Mouse (Mus musculus) C2C12 (cell line): ENCODE measurements around the gene Tollip. TPM values are rescaled to one million over a fixed set of nuclear protein-coding genes. Genes with fewer than 3 reads are reported as not detected.

ENCODE experiments used
- H3K27me3 ChIP-seq: one replicate; pipeline ENCODE4 v1.6.1; 2011; ENCODE audit not compliant: control insufficient read depth, insufficient read depth, insufficient read length
- H3K36me3 ChIP-seq: one replicate; pipeline ENCODE4 v1.6.1; 2011; ENCODE audit not compliant: control insufficient read depth, insufficient read depth
- H3K4me3 ChIP-seq: one replicate; pipeline ENCODE4 v1.5.1; 2011; ENCODE audit warnings: mild to moderate bottlenecking, control low read depth; ENCODE audit not compliant: poor library complexity, insufficient read depth, severe bottlenecking
- H3K79me2 ChIP-seq: one replicate; pipeline ENCODE4 v1.6.1; 2011; ENCODE audit not compliant: control insufficient read depth, insufficient read depth
- H3K79me3 ChIP-seq: one replicate; pipeline ENCODE4 v1.6.1; 2011; ENCODE audit warnings: low read depth, control low read depth
- H3ac ChIP-seq: one replicate; pipeline ENCODE3; 2011; ENCODE audit warnings: low read depth; ENCODE audit not compliant: control insufficient read depth, insufficient read length
- CEBPB ChIP-seq: IDR thresholded peaks from one replicate; pipeline ENCODE4 v1.6.1; 2011; ENCODE audit warnings: low read depth, mild to moderate bottlenecking, control low read depth, moderate library complexity
- CTCF ChIP-seq: IDR thresholded peaks from one replicate; pipeline ENCODE4 v1.5.1; 2011; ENCODE audit not compliant: control insufficient read depth, insufficient read depth, insufficient read length
- FOSL1 ChIP-seq: IDR thresholded peaks from one replicate; pipeline ENCODE4 v1.8.0; 2011; ENCODE audit warnings: mild to moderate bottlenecking, low read length; ENCODE audit not compliant: poor library complexity, insufficient read depth, severe bottlenecking
- MAX ChIP-seq: IDR thresholded peaks from one replicate; pipeline ENCODE4 v1.6.1; 2011; ENCODE audit warnings: mild to moderate bottlenecking, control low read depth
- MYOD1 ChIP-seq: IDR thresholded peaks from one replicate; pipeline ENCODE4 v1.6.1; 2011; ENCODE audit warnings: low read depth; ENCODE audit not compliant: control insufficient read depth, insufficient read length
- MYOG ChIP-seq: IDR thresholded peaks from one replicate; pipeline ENCODE4 v1.6.1; 2011; ENCODE audit not compliant: control insufficient read depth, insufficient read length; ENCODE audit errors: extremely low read depth
- USF1 ChIP-seq: IDR thresholded peaks from one replicate; pipeline ENCODE4 v1.6.1; 2011; ENCODE audit warnings: low read depth, mild to moderate bottlenecking, control low read depth, moderate library complexity
- long read RNA-seq, 2 experiments: library from polyadenylated mRNA; unstranded; transcript quantifications; one replicate each; pipeline ENCODE4 v2.0.0; 2019 to 2020
- polyA plus RNA-seq: library from polyadenylated mRNA; unstranded; fragments of >200 nt; fragmentation: generic; extraction: Trizol; gene quantifications from one replicate; pipeline ENCODE4 v1.2.1, GENCODE M21; 2012; ENCODE audit warnings: missing spikeins

Tollip gene
- 29.5 TPM for polyA plus RNA-seq
- long read RNA-seq, experiment 1, transcript Tollip-201 (6 exons, 3,788 nt), result major isoform, 22 of 32 reads
- long read RNA-seq, experiment 1, partial matches to known transcripts, result 1 of 32 reads
- long read RNA-seq, experiment 1, other reads (novel, unspliced or antisense), result 8 of 32 reads
- long read RNA-seq, experiment 2, transcript Tollip-203 (7 exons, 1,892 nt), result minor isoform, 14 of 371 reads
- long read RNA-seq, experiment 2, transcript Tollip-201 (6 exons, 3,788 nt), result major isoform, 345 of 371 reads
- long read RNA-seq, experiment 2, partial matches to known transcripts, result 5 of 371 reads
- long read RNA-seq, experiment 2, other reads (novel, unspliced or antisense), result 7 of 371 reads

- no peak for TF ChIP-seq CEBPB
- no peak for TF ChIP-seq USF1
- no peak for TF ChIP-seq MYOD1
- TF ChIP-seq MAX, result no peak
- no peak for TF ChIP-seq MYOG
- no peak for TF ChIP-seq FOSL1
- TF ChIP-seq CTCF, result no peak
- H3ac ChIP-seq, result no peak within 1 kb of the TSS
- peaks cover 10% of the 10 kb centered on the region for H3K27me3 ChIP-seq
- no peaks in the 10 kb centered on the region for H3K79me3 ChIP-seq
- H3K4me3 ChIP-seq, result no peak within 1 kb of the TSS
- H3K36me3 ChIP-seq, result no peaks in the 10 kb centered on the region
- H3K79me2 ChIP-seq, result no peaks in the 10 kb centered on the region
These were observed at the start of gene Tollip for GRCm38 (mm10) chr7:141918407-141918806. Gene Tollip (minus strand): TSS chr7:141918507.

GRCm38 (mm10) chr7:141966281-141966680 is 48.0 kb upstream of the Tollip start:
- Histone ChIP-seq H3K36me3 (no peaks in the 10 kb centered on the region), H3K27me3 (peaks cover 12% of the 10 kb centered on the region), H3ac (no peak overlapping the region), H3K79me2 (no peaks in the 10 kb centered on the region), H3K79me3 (no peaks in the 10 kb centered on the region), H3K4me3 (no peak overlapping the region)
- TF ChIP-seq MYOD1 (no peak), CEBPB (no peak), FOSL1 (no peak), MAX (no peak), USF1 (no peak), CTCF (no peak), MYOG (no peak)

- no peak overlapping the region for H3ac ChIP-seq
- H3K36me3 ChIP-seq, result no peaks in the 10 kb centered on the region
- no peaks in the 10 kb centered on the region for H3K79me3 ChIP-seq
- no peak for TF ChIP-seq USF1
- TF ChIP-seq MYOD1, result no peak
- no peak for TF ChIP-seq MYOG
- TF ChIP-seq CTCF, result no peak
- no peak for TF ChIP-seq CEBPB
- TF ChIP-seq FOSL1, result no peak
- no peak for TF ChIP-seq MAX
- H3K4me3 ChIP-seq, result no peak overlapping the region
- H3K79me2 ChIP-seq, result no peaks in the 10 kb centered on the region
- peaks cover 12% of the 10 kb centered on the region for H3K27me3 ChIP-seq
These were observed 44.2 kb upstream of the Tollip start for GRCm38 (mm10) chr7:141962521-141962920.

GRCm38 (mm10) chr7:141961491-141961890 is 43.2 kb upstream of the Tollip start:
- TF ChIP-seq USF1, result no peak
- TF ChIP-seq CEBPB, result no peak
- H3K79me3 ChIP-seq, result no peaks in the 10 kb centered on the region
- H3K27me3 ChIP-seq, result peaks cover 13% of the 10 kb centered on the region
- no peak overlapping the region for H3K4me3 ChIP-seq
- H3K36me3 ChIP-seq, result no peaks in the 10 kb centered on the region
- H3K79me2 ChIP-seq, result no peaks in the 10 kb centered on the region
- no peak overlapping the region for H3ac ChIP-seq

GRCm38 (mm10) chr7:141960926-141961325 is 42.6 kb upstream of the Tollip start:
- no peak overlapping the region for H3K4me3 ChIP-seq
- H3K79me3 ChIP-seq, result no peaks in the 10 kb centered on the region
- H3K79me2 ChIP-seq, result no peaks in the 10 kb centered on the region
- no peak overlapping the region for H3ac ChIP-seq
- H3K27me3 ChIP-seq, result peaks cover 16% of the 10 kb centered on the region
- no peak for TF ChIP-seq MAX
- no peak for TF ChIP-seq MYOG
- TF ChIP-seq CTCF, result no peak
- TF ChIP-seq FOSL1, result no peak
- no peak for TF ChIP-seq USF1
- no peak for TF ChIP-seq CEBPB
- no peak for TF ChIP-seq MYOD1
- H3K36me3 ChIP-seq, result no peaks in the 10 kb centered on the region

- TF ChIP-seq MYOG (no peak), CEBPB (no peak), MYOD1 (no peak), MAX (no peak), CTCF (no peak), USF1 (no peak), FOSL1 (no peak)
- no peak overlapping the region for H3ac ChIP-seq
- H3K36me3 ChIP-seq, result no peaks in the 10 kb centered on the region
- no peaks in the 10 kb centered on the region for H3K79me3 ChIP-seq
- no peaks in the 10 kb centered on the region for H3K79me2 ChIP-seq
- H3K27me3 ChIP-seq, result peaks cover 23% of the 10 kb centered on the region
- no peak overlapping the region for H3K4me3 ChIP-seq
These were observed 40.8 kb upstream of the Tollip start for GRCm38 (mm10) chr7:141959133-141959532.
